Mouse (Mus musculus): ENCODE results near the gene Dmkn. TPM values are rescaled to one million over a fixed set of nuclear protein-coding genes. Genes with fewer than 3 reads are reported as not detected.
"Not testable (repeated sequence)": the region's sequence is repeated elsewhere in the genome, so short reads cannot be mapped to it uniquely, and the experiment has no call there.

The Dmkn gene
- polyA plus RNA-seq, 1 experiment from 2014 or later, result not detected

- not testable (repeated sequence) for H3K36me3 ChIP-seq (replicated peaks); ATAC-seq (ENCODE audit: low FRiP score); H3K4me2 ChIP-seq; H3K9me3 ChIP-seq; H3K27ac ChIP-seq; H3K27me3 ChIP-seq; H3K9ac ChIP-seq; H3K4me1 ChIP-seq; H3K4me3 ChIP-seq (replicated peaks)
These were observed 65.3 kb downstream of the Dmkn start for GRCm38 (mm10) chr7:30828871-30829270.

GRCm38 (mm10) chr7:30829428-30829827 lies 65.9 kb downstream of the Dmkn start:
- Histone ChIP-seq H3K36me3 (replicated peaks) (no peaks in the 10 kb centered on the region), H3K27me3 (no peaks in the 10 kb centered on the region), H3K4me1 (no peaks in the 10 kb centered on the region), H3K4me3 (replicated peaks) (no peak overlapping the region), H3K9ac (no peak overlapping the region), H3K4me2 (no peak overlapping the region), H3K27ac (no peak overlapping the region), H3K9me3 (no peaks in the 10 kb centered on the region)
- WGBS, result 73% methylated on average over 3 of the region's 3 CpGs
- no peak for ATAC-seq (ENCODE audit: low FRiP score)

Other genes starting within 250 kb of the Dmkn start
- 89.4 and 98.9 TPM in 2 replicates for gene Arhgap33, start 228.7 kb upstream of the Dmkn start, polyA plus RNA-seq (2016; fragmentation: Nextera tagmentation; extraction: Ambion mirVana)
- gene Hspb6, start 211.6 kb upstream of the Dmkn start, polyA plus RNA-seq (2016; fragmentation: Nextera tagmentation; extraction: Ambion mirVana), result 7.9 and 8.4 TPM in 2 replicates
- 16.1 and 18.6 TPM in 2 replicates for gene Proser3, start 211.5 kb upstream of the Dmkn start, polyA plus RNA-seq (2016; fragmentation: Nextera tagmentation; extraction: Ambion mirVana)
- gene Lin37, start 203.9 kb upstream of the Dmkn start, polyA plus RNA-seq (2016; fragmentation: Nextera tagmentation; extraction: Ambion mirVana), result 51.7 and 63.1 TPM in 2 replicates
- gene U2af1l4, start 200.5 kb upstream of the Dmkn start, polyA plus RNA-seq (2016; fragmentation: Nextera tagmentation; extraction: Ambion mirVana), result 88.1 and 95.7 TPM in 2 replicates
- gene Gm49396, start 200.4 kb upstream of the Dmkn start, polyA plus RNA-seq (2016; fragmentation: Nextera tagmentation; extraction: Ambion mirVana), result 24.0 and 24.9 TPM in 2 replicates
- gene Psenen, start 200.1 kb upstream of the Dmkn start, polyA plus RNA-seq (2016; fragmentation: Nextera tagmentation; extraction: Ambion mirVana), result 142 and 145 TPM in 2 replicates
- 3.4 and 5.6 TPM in 2 replicates for gene Igflr1, start 198.3 kb upstream of the Dmkn start, polyA plus RNA-seq (2016; fragmentation: Nextera tagmentation; extraction: Ambion mirVana)
- gene Kmt2b, start 175.0 kb upstream of the Dmkn start, polyA plus RNA-seq (2016; fragmentation: Nextera tagmentation; extraction: Ambion mirVana), result 13.0 TPM in 2 replicates
- 0.32 and 0.46 TPM in 2 replicates for gene Zbtb32, start 164.8 kb upstream of the Dmkn start, polyA plus RNA-seq (2016; fragmentation: Nextera tagmentation; extraction: Ambion mirVana)
- gene Upk1a, start 150.9 kb upstream of the Dmkn start, polyA plus RNA-seq (2016; fragmentation: Nextera tagmentation; extraction: Ambion mirVana), result 0.23 and 0.61 TPM in 2 replicates
- 814 and 871 TPM in 2 replicates for gene Cox6b1, start 137.6 kb upstream of the Dmkn start, polyA plus RNA-seq (2016; fragmentation: Nextera tagmentation; extraction: Ambion mirVana)
- gene Etv2, start 127.9 kb upstream of the Dmkn start, polyA plus RNA-seq (2016; fragmentation: Nextera tagmentation; extraction: Ambion mirVana), result not detected in 2 replicates
- 144 and 150 TPM in 2 replicates for gene Rbm42, start 113.4 kb upstream of the Dmkn start, polyA plus RNA-seq (2016; fragmentation: Nextera tagmentation; extraction: Ambion mirVana)
- gene Haus5, start 98.8 kb upstream of the Dmkn start, polyA plus RNA-seq (2016; fragmentation: Nextera tagmentation; extraction: Ambion mirVana), result 63.7 and 64.5 TPM in 2 replicates
- not detected in 2 replicates for gene Pmis2, start 92.2 kb upstream of the Dmkn start, polyA plus RNA-seq (2016; fragmentation: Nextera tagmentation; extraction: Ambion mirVana)
- 0.33 TPM in 1 of 2 replicates, not detected in the other for gene 2200002J24Rik, start 64.8 kb upstream of the Dmkn start, polyA plus RNA-seq (2016; fragmentation: Nextera tagmentation; extraction: Ambion mirVana)
- gene Atp4a, start 51.5 kb upstream of the Dmkn start, polyA plus RNA-seq (2016; fragmentation: Nextera tagmentation; extraction: Ambion mirVana), result 1.6 and 1.8 TPM in 2 replicates
- 135 and 144 TPM in 2 replicates for gene Tmem147, start 34.2 kb upstream of the Dmkn start, polyA plus RNA-seq (2016; fragmentation: Nextera tagmentation; extraction: Ambion mirVana)
- gene Gapdhs, start 20.1 kb upstream of the Dmkn start, polyA plus RNA-seq (2016; fragmentation: Nextera tagmentation; extraction: Ambion mirVana), result 0.49 and 0.69 TPM in 2 replicates
- gene Sbsn, start 12.3 kb upstream of the Dmkn start, polyA plus RNA-seq (2016; fragmentation: Nextera tagmentation; extraction: Ambion mirVana), result 1.5 and 2.0 TPM in 2 replicates
- gene Krtdap, start 24.1 kb downstream of the Dmkn start, polyA plus RNA-seq (2016; fragmentation: Nextera tagmentation; extraction: Ambion mirVana), result not detected in 2 replicates
- gene Ffar2, start 60.0 kb downstream of the Dmkn start, polyA plus RNA-seq (2016; fragmentation: Nextera tagmentation; extraction: Ambion mirVana), result not detected in 2 replicates
- not detected in 2 replicates for gene Ffar3, start 92.4 kb downstream of the Dmkn start, polyA plus RNA-seq (2016; fragmentation: Nextera tagmentation; extraction: Ambion mirVana)
- not detected in 2 replicates for gene Ffar1, start 97.8 kb downstream of the Dmkn start, polyA plus RNA-seq (2016; fragmentation: Nextera tagmentation; extraction: Ambion mirVana)
- not detected in 2 replicates for gene Cd22, start 116.6 kb downstream of the Dmkn start, polyA plus RNA-seq (2016; fragmentation: Nextera tagmentation; extraction: Ambion mirVana)
- gene Mag, start 151.1 kb downstream of the Dmkn start, polyA plus RNA-seq (2016; fragmentation: Nextera tagmentation; extraction: Ambion mirVana), result 0.13 and 0.34 TPM in 2 replicates
- gene Hamp2, start 160.9 kb downstream of the Dmkn start, polyA plus RNA-seq (2016; fragmentation: Nextera tagmentation; extraction: Ambion mirVana), result not detected in 2 replicates
- not detected in 2 replicates for gene Hamp, start 180.3 kb downstream of the Dmkn start, polyA plus RNA-seq (2016; fragmentation: Nextera tagmentation; extraction: Ambion mirVana)
- gene Usf2, start 193.0 kb downstream of the Dmkn start, polyA plus RNA-seq (2016; fragmentation: Nextera tagmentation; extraction: Ambion mirVana), result 26.4 and 27.3 TPM in 2 replicates
- gene Lsr, start 209.7 kb downstream of the Dmkn start, polyA plus RNA-seq (2016; fragmentation: Nextera tagmentation; extraction: Ambion mirVana), result 24.1 and 26.4 TPM in 2 replicates
- gene Fam187b, start 210.0 kb downstream of the Dmkn start, polyA plus RNA-seq (2016; fragmentation: Nextera tagmentation; extraction: Ambion mirVana), result 0.82 and 1.2 TPM in 2 replicates

Measured in forebrain, embryonic 12.5 days (tissue).